Mouse (Mus musculus): ENCODE measurements around the gene Exoc6.

Gene Exoc6

GRCm38 (mm10) chr19:37536426-37536825 is 13.8 kb upstream of the Exoc6 start:
- in situ Hi-C loops (cut with MboI, MseI), result no loop called here

GRCm38 (mm10) chr19:37537717-37538116 is 12.5 kb upstream of the Exoc6 start:
- in situ Hi-C loops (cut with MboI, MseI), result no loop called here

GRCm38 (mm10) chr19:37540201-37540600 is 10.0 kb upstream of the Exoc6 start:
- in situ Hi-C loops (cut with MboI, MseI), result loop anchor here (5.0 kb wide), 1 partner anchor 123 kb away; no protein-coding TSS in a partner anchor

- in situ Hi-C loops (cut with MboI, MseI), result loop anchor here (5.0 kb wide), 1 partner anchor 126 kb away; no protein-coding TSS in a partner anchor
These were observed 6.5 kb upstream of the Exoc6 start for GRCm38 (mm10) chr19:37543537-37544326.

GRCm38 (mm10) chr19:37544476-37544875 is 5.7 kb upstream of the Exoc6 start:
- in situ Hi-C loops (cut with MboI, MseI), result loop anchor here (5.0 kb wide), 1 partner anchor 127 kb away; no protein-coding TSS in a partner anchor

- in situ Hi-C loops (cut with MboI, MseI), result no loop called here
These were observed 5.0 kb upstream of the Exoc6 start for GRCm38 (mm10) chr19:37545231-37545630.

- in situ Hi-C loops (cut with MboI, MseI), result no loop called here
These were observed 4.5 kb upstream of the Exoc6 start for GRCm38 (mm10) chr19:37545725-37546124.

- in situ Hi-C loops (cut with MboI, MseI), result no loop called here
These were observed 3.4 kb upstream of the Exoc6 start for GRCm38 (mm10) chr19:37546776-37547175.

- in situ Hi-C loops (cut with MboI, MseI), result loop anchor here (10.0 kb wide), 1 partner anchor 716 kb away; the partner anchor contains the start of gene Tnks2
These were observed 885 bp downstream of the Exoc6 start for GRCm38 (mm10) chr19:37551040-37551566.

- in situ Hi-C loops (cut with MboI, MseI), result loop anchor here (10.0 kb wide), 1 partner anchor 719 kb away; the partner anchor contains the start of gene Tnks2
These were observed 3.4 kb downstream of the Exoc6 start for GRCm38 (mm10) chr19:37553376-37554265.

GRCm38 (mm10) chr19:37554266-37554650 is 4.0 kb downstream of the Exoc6 start:
- in situ Hi-C loops (cut with MboI, MseI), result loop anchor here (10.0 kb wide), 1 partner anchor 719 kb away; the partner anchor contains the start of gene Tnks2

- in situ Hi-C loops (cut with MboI, MseI), result loop anchor here (10.0 kb wide), 1 partner anchor 721 kb away; the partner anchor contains the start of gene Tnks2
These were observed 5.8 kb downstream of the Exoc6 start for GRCm38 (mm10) chr19:37555863-37556566.

GRCm38 (mm10) chr19:37557898-37558297 is 7.7 kb downstream of the Exoc6 start:
- in situ Hi-C loops (cut with MboI, MseI), result loop anchor here (10.0 kb wide), 1 partner anchor 723 kb away; the partner anchor contains the start of gene Tnks2

GRCm38 (mm10) chr19:37559286-37560079 is 9.3 kb downstream of the Exoc6 start:
- in situ Hi-C loops (cut with MboI, MseI), result loop anchor here (10.0 kb wide), 1 partner anchor 725 kb away; the partner anchor contains the start of gene Tnks2

GRCm38 (mm10) chr19:37560080-37560427 is 9.8 kb downstream of the Exoc6 start:
- in situ Hi-C loops (cut with MboI, MseI), result no loop called here

- in situ Hi-C loops (cut with MboI, MseI), result no loop called here
These were observed 11.1 kb downstream of the Exoc6 start for GRCm38 (mm10) chr19:37561106-37561892.

- in situ Hi-C loops (cut with MboI, MseI), result no loop called here
These were observed 13.5 kb downstream of the Exoc6 start for GRCm38 (mm10) chr19:37563763-37564162.

- in situ Hi-C loops (cut with MboI, MseI), result no loop called here
These were observed 15.6 kb downstream of the Exoc6 start for GRCm38 (mm10) chr19:37565806-37566205.

GRCm38 (mm10) chr19:37569186-37569754 is 19.1 kb downstream of the Exoc6 start:
- in situ Hi-C loops (cut with MboI, MseI), result no loop called here
